Mouse (Mus musculus): ENCODE measurements around the gene Adgre1.
"Not testable (repeated sequence)": the region's sequence is repeated elsewhere in the genome, so short reads cannot be mapped to it uniquely, and the experiment has no call there.

DNA sequence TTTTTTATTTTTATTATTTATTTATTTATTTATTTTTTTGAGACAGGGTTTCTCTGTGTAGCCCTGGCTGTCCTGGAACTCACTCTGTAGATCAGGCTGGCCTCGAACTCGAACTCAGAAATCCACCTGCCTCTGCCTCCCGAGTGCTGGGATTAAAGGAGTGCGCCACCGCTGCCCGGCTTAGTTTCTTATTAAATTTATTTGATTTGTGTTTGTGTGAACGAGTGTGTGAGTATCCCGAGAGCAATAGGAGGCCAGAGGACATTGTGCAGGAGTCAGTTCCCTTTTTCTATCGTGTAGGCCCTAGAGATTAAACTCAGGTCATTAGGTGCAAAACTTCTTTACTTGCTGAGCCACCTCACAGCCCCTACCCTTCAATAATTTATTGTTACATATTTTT lies 23.3 kb upstream of the Adgre1 start:
- TF ChIP-seq USF1 (IDR thresholded peaks at IDR 0.05; ENCODE audit: low read depth); MAX (IDR thresholded peaks at IDR 0.05; ENCODE audit: low read depth); MYOD1 (IDR thresholded peaks at IDR 0.05; ENCODE audit: control insufficient read depth in 1 of 3, insufficient read length in 2 of 3, low read depth in 2 of 3); MYOG (IDR thresholded peaks at IDR 0.05; ENCODE audit: control insufficient read depth in 1 of 3, insufficient read depth in 1 of 3, insufficient read length in 2 of 3, low read depth in 2 of 3); POLR2A (IDR thresholded peaks at IDR 0.05; ENCODE audit: insufficient read length, low read depth); POLR2AphosphoS2 (IDR thresholded peaks at IDR 0.05; ENCODE audit: insufficient read length, low read depth); E2F4 (IDR thresholded peaks at IDR 0.05; ENCODE audit: insufficient read depth): not testable (repeated sequence)
